Mouse (Mus musculus) heart, embryonic 16.5 days (tissue): Measurements from ENCODE around the gene Prkg1. TPM values are rescaled to one million over a fixed set of nuclear protein-coding genes. Genes with fewer than 3 reads are reported as not detected.

ENCODE experiments used
- ATAC-seq: fragments of 200-750 bp; cut with Nextera tagmentation; replicated peaks from 2 replicates; pipeline ENCODE4 v1.8.0; 2017; ENCODE audit warnings: moderate number of reproducible peaks; ENCODE audit not compliant: insufficient read depth, low FRiP score; ENCODE audit errors: extremely low read depth
- H3K27ac ChIP-seq: fragments of 300-500 bp; sonication (generic); 2 replicates; pipeline ENCODE4 v1.5.1; 2014; ENCODE audit warnings: mild to moderate bottlenecking, low read length, control low read depth, moderate library complexity
- H3K27me3 ChIP-seq: fragments of 300-500 bp; sonication (generic); 2 replicates; pipeline ENCODE4 v1.6.1; 2014; ENCODE audit warnings: low read length, mixed read lengths; ENCODE audit not compliant: control insufficient read depth, insufficient read depth
- H3K36me3 ChIP-seq: fragments of 300-500 bp; sonication (generic); 2 replicates; pipeline ENCODE4 v1.6.1; 2014; ENCODE audit not compliant: control insufficient read depth, insufficient read depth
- H3K4me1 ChIP-seq: fragments of 300-500 bp; sonication (generic); 2 replicates; pipeline ENCODE4 v1.6.1; 2014; ENCODE audit warnings: low read length, mixed read lengths; ENCODE audit not compliant: control insufficient read depth, insufficient read depth
- H3K4me2 ChIP-seq: fragments of 300-500 bp; sonication (generic); 2 replicates; pipeline ENCODE4 v1.6.1; 2014; ENCODE audit warnings: low read depth, mild to moderate bottlenecking, control low read depth, low read length
- H3K4me3 ChIP-seq: fragments of 300-500 bp; sonication (generic); 2 replicates; pipeline ENCODE4 v1.5.1; 2014; ENCODE audit warnings: mild to moderate bottlenecking, control low read depth, low read length
- H3K9ac ChIP-seq: fragments of 300-500 bp; sonication (generic); 2 replicates; pipeline ENCODE4 v1.6.1; 2014; ENCODE audit warnings: low read length, control low read depth
- H3K9me3 ChIP-seq: fragments of 300-500 bp; sonication (generic); replicated peaks from 2 replicates; pipeline ENCODE4 v1.6.1; 2016; ENCODE audit warnings: low read length; ENCODE audit not compliant: control insufficient read depth
- WGBS: fragments of 180-500 bp; shearing (Covaris S2); extraction: QIAGEN DNeasy Blood & Tissue Kit; methylation state at CpG from one replicate; pipeline ENCODE4 v1.1.7; 2014; 5-methylcytosine and 5-hydroxymethylcytosine counted together
- polyA plus RNA-seq: library from polyadenylated mRNA; unstranded; fragments of >200 nt; fragmentation: Nextera tagmentation; extraction: Ambion mirVana; gene quantifications from 2 replicates; pipeline ENCODE4 v1.2.1, GENCODE M21; 2015

Prkg1 gene
- polyA plus RNA-seq, 1 experiment from 2014 or later = 6.5 TPM

DNA sequence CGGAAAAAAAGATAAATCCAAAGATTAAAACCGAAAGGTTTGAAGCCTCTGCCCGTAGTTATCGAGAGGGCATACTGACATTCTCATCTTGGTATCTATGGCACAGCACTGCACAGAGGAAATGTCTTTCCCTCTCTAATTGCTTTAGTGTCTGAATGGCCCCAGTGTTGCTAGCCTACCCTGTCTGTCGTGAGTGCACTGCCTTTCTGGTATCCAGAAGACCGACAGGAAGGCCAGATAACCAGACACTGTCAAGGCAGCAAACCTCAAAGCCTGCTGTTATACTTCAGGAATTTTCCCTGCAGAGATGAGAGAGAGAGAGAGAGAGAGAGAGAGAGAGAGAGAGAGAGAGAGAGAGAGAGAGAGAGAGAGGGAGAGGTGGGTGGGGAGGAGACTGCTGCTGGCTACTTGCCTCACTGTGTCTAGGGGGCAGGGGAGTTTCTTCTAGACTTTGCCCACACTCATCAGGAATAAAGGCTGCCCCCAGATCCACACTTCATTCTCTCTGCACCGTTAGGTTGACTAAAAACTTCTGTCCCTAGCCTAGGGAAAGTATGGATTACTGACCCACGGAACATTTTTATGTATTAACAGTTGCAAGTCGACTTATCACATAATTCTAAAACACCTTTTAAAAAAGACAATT, 10.1 kb downstream of the Prkg1 start:
- H3K9me3 ChIP-seq = no peaks in the 10 kb centered on the region
- H3K4me3 ChIP-seq = no peak overlapping the region
- H3K27me3 ChIP-seq = no peaks in the 10 kb centered on the region
- no peaks in the 10 kb centered on the region for H3K36me3 ChIP-seq
- peak overlapping the region; percentile 36 for H3K4me2 ChIP-seq
- H3K4me1 ChIP-seq = peaks cover 23% of the 10 kb centered on the region
- ATAC-seq = no peak
- H3K27ac ChIP-seq = peak overlapping the region; percentile 31; the same call in 1 of the 2 replicates
- no peak overlapping the region for H3K9ac ChIP-seq
- WGBS = 23% methylated on average over 9 of the region's 9 CpGs

DNA sequence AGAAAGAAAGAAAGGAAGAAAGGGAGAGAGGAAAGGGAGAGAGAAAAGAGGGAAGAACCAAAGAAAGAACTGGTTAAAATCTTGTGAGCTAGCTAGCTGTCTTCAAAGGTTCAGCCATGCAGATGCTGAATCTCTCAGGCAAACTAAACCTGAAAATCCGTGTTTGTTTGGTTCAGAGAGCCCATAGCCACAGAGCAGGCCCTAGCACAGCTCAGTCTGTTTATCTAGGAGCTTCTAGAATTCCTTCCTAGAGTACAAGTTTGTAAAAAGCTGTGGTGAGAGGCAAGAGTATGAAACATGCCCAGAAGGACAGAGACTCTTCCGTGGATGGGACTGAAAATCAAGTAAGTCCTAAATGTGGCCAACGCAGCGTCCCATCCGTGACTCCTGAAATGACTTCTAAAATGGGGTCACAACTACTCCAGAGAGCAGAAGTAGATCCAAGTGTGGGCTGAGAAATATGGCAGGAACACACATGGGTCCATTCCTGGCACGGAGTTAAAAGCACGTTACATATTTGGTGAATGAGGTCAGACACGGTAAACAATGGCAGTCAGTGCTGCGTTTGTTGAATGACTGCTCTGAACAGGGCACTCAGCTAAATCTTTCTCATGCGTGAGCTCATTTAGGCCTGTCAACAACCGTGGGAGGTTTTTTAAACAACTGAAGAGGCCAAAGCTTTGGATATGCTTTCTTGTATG, 13.7 kb downstream of the Prkg1 start:
- Histone ChIP-seq H3K9ac (no peak overlapping the region), H3K4me3 (no peak overlapping the region), H3K36me3 (no peaks in the 10 kb centered on the region), H3K4me2 (0 out of 2 replicates have a peak overlapping the region, but pooled peaks have one; percentile 19), H3K9me3 (no peaks in the 10 kb centered on the region), H3K27me3 (no peaks in the 10 kb centered on the region), H3K4me1 (peaks cover 20% of the 10 kb centered on the region), H3K27ac (peak overlapping the region; percentile 25)
- 30% methylated on average over 11 of the region's 11 CpGs for WGBS
- ATAC-seq = peak; percentile 65

DNA sequence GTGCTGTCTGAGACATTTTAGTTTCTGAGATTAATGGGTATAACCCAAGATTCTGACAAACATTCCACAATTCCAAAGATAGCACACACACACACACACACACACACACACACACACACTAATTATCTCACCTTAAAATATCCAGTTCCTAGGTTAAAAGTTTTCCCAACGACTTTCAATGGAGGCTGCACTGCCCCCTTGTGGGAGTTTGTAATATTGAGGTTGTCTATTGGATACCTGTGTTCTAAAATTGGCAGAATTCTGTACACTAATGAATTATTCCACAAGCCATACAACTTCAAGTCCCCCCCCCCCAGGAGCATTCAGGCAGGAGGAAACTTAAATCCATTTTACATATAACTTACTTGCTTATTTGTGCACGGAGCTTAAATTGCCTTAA, 18.2 kb downstream of the Prkg1 start:
- no peaks in the 10 kb centered on the region for H3K27me3 ChIP-seq
- H3K4me2 ChIP-seq = no peak overlapping the region
- no peak for ATAC-seq
- no peak overlapping the region for H3K9ac ChIP-seq
- WGBS = 15% methylated on average over 2 of the region's 2 CpGs
- no peaks in the 10 kb centered on the region for H3K36me3 ChIP-seq
- no peak overlapping the region for H3K27ac ChIP-seq
- H3K4me3 ChIP-seq = no peak overlapping the region
- H3K4me1 ChIP-seq = peaks cover 18% of the 10 kb centered on the region
- no peaks in the 10 kb centered on the region for H3K9me3 ChIP-seq

DNA sequence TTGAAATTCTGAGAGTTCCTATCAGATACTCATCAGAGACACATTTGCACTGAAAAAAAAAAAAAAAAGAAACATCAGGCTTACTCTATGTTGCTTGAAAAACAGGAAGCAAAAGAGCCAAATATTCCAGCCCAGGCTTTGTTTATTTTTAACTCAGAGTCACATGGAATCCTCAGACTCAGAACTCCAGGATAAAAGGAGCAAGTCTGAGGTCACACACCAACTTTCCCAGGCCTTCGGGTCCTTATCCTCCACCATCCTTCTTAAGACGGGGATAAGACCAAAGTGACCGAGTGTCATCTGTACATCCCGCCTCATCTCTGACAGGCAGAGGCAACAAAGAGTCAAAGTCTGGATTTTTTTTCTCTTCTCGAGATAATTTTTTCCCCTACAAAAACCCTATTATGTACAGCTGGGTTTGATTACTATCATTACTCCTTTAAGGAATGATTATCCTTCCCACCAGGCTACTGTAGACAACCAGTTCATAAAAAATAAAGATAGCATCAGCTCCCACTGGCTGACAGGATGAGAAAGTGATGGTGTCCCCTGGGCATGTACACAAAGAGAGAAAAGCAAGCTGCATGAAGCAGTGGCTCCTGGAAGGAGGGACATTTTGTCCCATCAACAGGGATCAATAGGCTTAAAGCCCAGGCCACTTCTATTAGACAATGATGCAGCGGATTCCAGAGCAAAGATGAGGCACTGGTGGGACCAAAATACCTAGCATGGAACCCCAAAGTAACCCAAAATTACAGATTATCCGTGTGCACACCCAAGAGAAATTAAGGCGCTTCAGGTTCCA, 21.4 kb downstream of the Prkg1 start:
- Histone ChIP-seq H3K27me3 (no peaks in the 10 kb centered on the region), H3K4me2 (0 out of 2 replicates have a peak overlapping the region, but pooled peaks have one; percentile 12), H3K4me1 (peaks cover 10% of the 10 kb centered on the region), H3K9me3 (no peaks in the 10 kb centered on the region), H3K4me3 (no peak overlapping the region), H3K27ac (no peak overlapping the region), H3K9ac (no peak overlapping the region), H3K36me3 (no peaks in the 10 kb centered on the region)
- no peak for ATAC-seq
- WGBS = 49% methylated on average over 8 of the region's 8 CpGs

DNA sequence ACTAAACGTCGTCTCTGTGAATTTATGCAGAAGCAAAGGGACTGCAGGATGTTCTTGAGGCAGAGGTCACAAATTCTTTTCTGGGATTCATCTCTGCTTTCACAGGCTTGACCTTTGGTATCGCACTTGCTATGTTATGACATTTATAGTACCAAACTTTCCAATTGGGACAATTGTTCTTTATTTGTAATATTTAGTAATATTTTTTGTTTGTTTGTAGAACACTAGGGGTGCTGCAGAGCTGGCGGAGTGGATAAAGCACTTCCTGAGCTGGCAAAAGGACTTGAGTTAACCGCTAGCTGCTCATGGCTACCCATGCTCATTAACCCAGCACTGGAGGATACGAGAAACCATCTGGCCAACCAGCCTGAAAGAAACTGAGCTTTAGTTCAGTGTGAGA, 49.9 kb downstream of the Prkg1 start:
- ATAC-seq = no peak
- H3K4me3 ChIP-seq = no peak overlapping the region
- no peak overlapping the region for H3K9ac ChIP-seq
- H3K27me3 ChIP-seq = no peaks in the 10 kb centered on the region
- H3K27ac ChIP-seq = no peak overlapping the region
- H3K36me3 ChIP-seq = no peaks in the 10 kb centered on the region
- peaks cover 4% of the 10 kb centered on the region; the same call in 1 of the 2 replicates for H3K4me1 ChIP-seq
- no peak overlapping the region for H3K4me2 ChIP-seq
- 75% methylated on average over 6 of the region's 6 CpGs for WGBS
- H3K9me3 ChIP-seq = no peaks in the 10 kb centered on the region

DNA sequence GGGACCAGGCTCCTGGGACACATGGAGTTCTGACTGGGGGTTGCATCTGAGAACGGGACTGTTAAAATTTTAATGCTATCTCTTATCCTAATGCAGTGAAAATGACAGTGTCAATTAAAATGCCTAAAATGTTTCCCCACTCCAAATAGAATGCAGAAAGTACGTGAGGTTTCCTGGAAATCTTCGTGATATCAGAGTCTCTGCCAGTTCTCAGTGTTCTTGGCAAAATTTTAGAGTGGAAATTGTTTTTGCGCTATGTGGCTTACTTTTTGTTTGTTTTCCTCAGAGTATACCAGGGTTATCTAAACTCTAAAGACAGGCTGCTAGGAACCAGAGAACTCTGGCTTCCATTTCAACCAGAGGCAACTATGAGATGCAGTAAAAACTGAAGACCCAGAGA, 50.4 kb downstream of the Prkg1 start:
- 57% methylated on average over 4 of the region's 4 CpGs for WGBS
- Histone ChIP-seq H3K27me3 (no peaks in the 10 kb centered on the region), H3K9me3 (no peaks in the 10 kb centered on the region), H3K36me3 (no peaks in the 10 kb centered on the region), H3K27ac (no peak overlapping the region), H3K4me3 (no peak overlapping the region), H3K9ac (no peak overlapping the region), H3K4me1 (peaks cover 4% of the 10 kb centered on the region; the same call in 1 of the 2 replicates), H3K4me2 (no peak overlapping the region)
- ATAC-seq = no peak

DNA sequence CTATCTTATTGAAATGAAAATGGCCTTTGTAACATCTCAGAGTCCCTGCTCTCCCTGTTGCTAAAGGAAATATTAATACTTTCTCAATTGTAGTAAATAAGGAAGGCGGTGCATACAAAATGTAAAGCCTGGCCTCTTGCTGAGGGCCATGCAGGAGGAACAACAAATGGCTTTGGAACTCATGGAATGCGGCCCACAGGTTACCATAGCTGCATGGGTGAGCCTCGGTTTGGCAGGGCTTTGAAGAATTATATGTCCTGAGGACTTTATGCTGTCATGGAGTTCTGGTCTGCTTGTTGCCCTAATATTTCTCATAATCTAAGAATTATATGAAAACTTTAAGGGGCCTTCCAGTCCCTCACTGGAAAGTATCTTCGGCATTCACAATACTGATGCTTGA, 51.5 kb downstream of the Prkg1 start:
- no peaks in the 10 kb centered on the region for H3K9me3 ChIP-seq
- peaks cover 4% of the 10 kb centered on the region; the same call in 1 of the 2 replicates for H3K4me1 ChIP-seq
- H3K4me3 ChIP-seq = no peak overlapping the region
- ATAC-seq = no peak
- no peak overlapping the region for H3K4me2 ChIP-seq
- no peak overlapping the region for H3K9ac ChIP-seq
- H3K27ac ChIP-seq = no peak overlapping the region
- no peaks in the 10 kb centered on the region for H3K27me3 ChIP-seq
- 44% methylated on average over 4 of the region's 4 CpGs for WGBS
- H3K36me3 ChIP-seq = no peaks in the 10 kb centered on the region

DNA sequence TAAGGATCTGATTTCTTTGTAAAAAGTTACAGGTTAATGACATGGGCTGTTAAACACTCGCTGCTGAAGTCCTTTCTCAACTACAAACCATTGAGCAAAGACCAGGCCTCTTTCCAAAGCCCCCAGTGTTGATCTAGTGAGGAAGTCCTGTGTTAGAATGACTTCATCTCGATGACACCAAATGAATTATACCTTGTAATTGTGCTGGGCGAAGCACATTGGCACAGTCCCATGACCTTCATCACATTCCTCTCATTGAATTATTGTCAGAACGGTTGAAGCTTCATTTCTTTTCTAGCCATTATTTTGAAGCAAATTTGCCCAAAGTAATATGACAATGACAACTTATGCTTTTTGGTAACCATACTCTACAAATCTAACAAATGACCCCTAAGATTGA, 54.5 kb downstream of the Prkg1 start:
- H3K4me1 ChIP-seq = peaks cover 4% of the 10 kb centered on the region; the same call in 1 of the 2 replicates
- H3K9me3 ChIP-seq = no peaks in the 10 kb centered on the region
- 83% methylated on average over 4 of the region's 4 CpGs for WGBS
- H3K4me3 ChIP-seq = no peak overlapping the region
- no peak overlapping the region for H3K27ac ChIP-seq
- ATAC-seq = no peak
- no peaks in the 10 kb centered on the region for H3K36me3 ChIP-seq
- H3K27me3 ChIP-seq = no peaks in the 10 kb centered on the region
- H3K9ac ChIP-seq = no peak overlapping the region
- no peak overlapping the region for H3K4me2 ChIP-seq

DNA sequence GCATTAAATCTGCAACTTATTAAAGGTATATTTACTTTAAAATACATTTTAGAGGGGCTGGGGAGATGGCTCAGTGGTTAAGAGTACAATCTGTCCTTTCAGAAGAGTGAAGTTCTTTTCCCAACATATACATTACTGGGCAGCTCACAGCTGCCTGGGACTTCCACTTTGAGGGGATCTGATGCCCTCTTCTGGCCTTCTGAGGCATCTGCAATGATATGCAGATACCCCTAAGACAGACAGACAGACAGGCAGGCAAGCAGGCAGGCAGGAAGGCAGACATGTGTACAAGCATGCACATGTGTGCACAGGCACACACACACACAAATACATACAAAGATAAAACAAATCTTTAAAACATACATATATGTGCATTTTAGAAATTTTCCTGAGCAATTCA, 60.8 kb downstream of the Prkg1 start:
- no peak overlapping the region for H3K9ac ChIP-seq
- H3K9me3 ChIP-seq = no peaks in the 10 kb centered on the region
- H3K36me3 ChIP-seq = no peaks in the 10 kb centered on the region
- no peaks in the 10 kb centered on the region for H3K27me3 ChIP-seq
- peaks cover 17% of the 10 kb centered on the region for H3K4me1 ChIP-seq
- no peak overlapping the region for H3K4me3 ChIP-seq
- no peak overlapping the region for H3K4me2 ChIP-seq
- no peak overlapping the region for H3K27ac ChIP-seq
- ATAC-seq = no peak
